Mouse (Mus musculus): ENCODE results near the gene Car7. TPM values are rescaled to one million over a fixed set of nuclear protein-coding genes. Genes with fewer than 3 reads are reported as not detected.

Gene Car7
- 0.36 TPM for polyA plus RNA-seq (2014; fragmentation: Illumina TruSeq; extraction: RNeasy Lipid Tissue Mini Kit (QIAGEN cat#74804); ENCODE audit: low read depth, low replicate concordance)

GRCm38 (mm10) chr8:104533971-104534778 is at the start of gene Car7, which contains the start of gene Nae1:
TSS of gene Car7 (plus strand) at chr8:104534689.
TSS of gene Nae1 (minus strand) at chr8:104534637.

GRCm38 (mm10) chr8:104509061-104510006 is 25.2 kb upstream of the Car7 start, which contains the start of gene Terb1:
TSS of gene Terb1 (minus strand) at chr8:104509910.

DNA sequence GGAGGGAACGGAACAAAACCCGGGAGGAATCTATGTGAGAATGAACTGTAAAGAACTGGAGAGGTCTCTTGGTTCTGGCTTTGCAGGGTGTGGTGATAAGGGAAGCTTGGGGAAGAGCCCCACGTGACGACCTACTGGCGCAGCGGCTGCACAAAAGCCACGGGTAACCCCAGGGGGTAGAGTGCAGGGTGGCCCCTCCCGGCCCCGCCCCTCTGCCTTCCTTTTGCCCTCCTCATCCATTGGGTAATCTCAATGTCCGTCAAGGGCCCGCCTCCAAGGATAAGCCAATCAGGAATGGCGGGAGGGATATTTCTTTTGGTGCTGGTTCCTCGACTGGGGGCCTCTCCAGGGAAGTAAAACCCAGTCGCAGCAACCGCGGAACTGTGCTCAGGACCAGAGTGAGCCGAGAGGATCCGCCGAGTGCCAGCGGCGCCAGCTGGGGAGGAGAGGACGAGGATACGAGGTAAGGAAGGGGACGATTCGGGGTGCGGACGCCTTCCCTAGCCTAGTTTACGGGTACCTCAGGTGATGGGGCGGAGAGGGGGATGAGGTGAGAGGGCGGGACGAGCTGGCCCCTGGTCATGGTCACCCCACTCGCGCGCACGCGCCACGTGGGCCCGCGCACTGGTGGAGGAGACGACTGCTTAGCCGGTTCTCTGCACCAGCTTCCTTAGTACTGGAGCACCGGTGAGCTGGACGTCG is 56.8 kb downstream of the Car7 start, which contains the start of gene Pdp2:
Pdp2 (plus strand) TSS at position 319 of the 702 bp plus-strand sequence.

Other genes with a start within 250 kb of the Car7 start
- not detected for gene Cmtm2a, start 241.5 kb upstream of the Car7 start, polyA plus RNA-seq (2014; fragmentation: Illumina TruSeq; extraction: RNeasy Lipid Tissue Mini Kit (QIAGEN cat#74804); ENCODE audit: low read depth, low replicate concordance)
- gene Gm45711, start 224.6 kb upstream of the Car7 start, polyA plus RNA-seq (2014; fragmentation: Illumina TruSeq; extraction: RNeasy Lipid Tissue Mini Kit (QIAGEN cat#74804); ENCODE audit: low read depth, low replicate concordance): not detected
- gene Cmtm1, start 224.5 kb upstream of the Car7 start, polyA plus RNA-seq (2014; fragmentation: Illumina TruSeq; extraction: RNeasy Lipid Tissue Mini Kit (QIAGEN cat#74804); ENCODE audit: low read depth, low replicate concordance): not detected
- gene Gm11020, start 213.1 kb upstream of the Car7 start, polyA plus RNA-seq (2014; fragmentation: Illumina TruSeq; extraction: RNeasy Lipid Tissue Mini Kit (QIAGEN cat#74804); ENCODE audit: low read depth, low replicate concordance): not detected
- not detected for gene Cmtm2b, start 212.5 kb upstream of the Car7 start, polyA plus RNA-seq (2014; fragmentation: Illumina TruSeq; extraction: RNeasy Lipid Tissue Mini Kit (QIAGEN cat#74804); ENCODE audit: low read depth, low replicate concordance)
- gene Cmtm3, start 195.3 kb upstream of the Car7 start, polyA plus RNA-seq (2014; fragmentation: Illumina TruSeq; extraction: RNeasy Lipid Tissue Mini Kit (QIAGEN cat#74804); ENCODE audit: low read depth, low replicate concordance): 4.6 TPM
- gene Cmtm4, start 138.9 kb upstream of the Car7 start, polyA plus RNA-seq (2014; fragmentation: Illumina TruSeq; extraction: RNeasy Lipid Tissue Mini Kit (QIAGEN cat#74804); ENCODE audit: low read depth, low replicate concordance): 64.5 TPM
- gene Dync1li2, start 91.6 kb upstream of the Car7 start, polyA plus RNA-seq (2014; fragmentation: Illumina TruSeq; extraction: RNeasy Lipid Tissue Mini Kit (QIAGEN cat#74804); ENCODE audit: low read depth, low replicate concordance): 50.3 TPM
- gene Terb1, start 24.8 kb upstream of the Car7 start, polyA plus RNA-seq (2014; fragmentation: Illumina TruSeq; extraction: RNeasy Lipid Tissue Mini Kit (QIAGEN cat#74804); ENCODE audit: low read depth, low replicate concordance): 0.81 TPM
- gene Nae1, start 52 bp upstream of the Car7 start, polyA plus RNA-seq (2014; fragmentation: Illumina TruSeq; extraction: RNeasy Lipid Tissue Mini Kit (QIAGEN cat#74804); ENCODE audit: low read depth, low replicate concordance): 202 TPM
- 37.1 TPM for gene Pdp2, start 56.8 kb downstream of the Car7 start, polyA plus RNA-seq (2014; fragmentation: Illumina TruSeq; extraction: RNeasy Lipid Tissue Mini Kit (QIAGEN cat#74804); ENCODE audit: low read depth, low replicate concordance)
- 364 TPM for gene Cdh16, start 89.7 kb downstream of the Car7 start, polyA plus RNA-seq (2014; fragmentation: Illumina TruSeq; extraction: RNeasy Lipid Tissue Mini Kit (QIAGEN cat#74804); ENCODE audit: low read depth, low replicate concordance)
- gene Rrad, start 96.6 kb downstream of the Car7 start, polyA plus RNA-seq (2014; fragmentation: Illumina TruSeq; extraction: RNeasy Lipid Tissue Mini Kit (QIAGEN cat#74804); ENCODE audit: low read depth, low replicate concordance): not detected
- 1.2 TPM for gene Ciao2b, start 107.3 kb downstream of the Car7 start, polyA plus RNA-seq (2014; fragmentation: Illumina TruSeq; extraction: RNeasy Lipid Tissue Mini Kit (QIAGEN cat#74804); ENCODE audit: low read depth, low replicate concordance)
- gene Ces2a, start 199.3 kb downstream of the Car7 start, polyA plus RNA-seq (2014; fragmentation: Illumina TruSeq; extraction: RNeasy Lipid Tissue Mini Kit (QIAGEN cat#74804); ENCODE audit: low read depth, low replicate concordance): not detected

Data from kidney, adult 10 weeks (tissue).